Mouse (Mus musculus) midbrain, embryonic 10.5 days (tissue): ENCODE results near the gene Nmrk2. TPM values are rescaled to one million over a fixed set of nuclear protein-coding genes. Genes with fewer than 3 reads are reported as not detected.
A peak's percentile ranks its signal among the peaks of the same experiment; 100 is the strongest.
"Not testable (repeated sequence)": the region's sequence is repeated elsewhere in the genome, so short reads cannot be mapped to it uniquely, and the experiment has no call there.

Experiments used
- DNase-seq: peaks from one replicate; pipeline ENCODE4 v3.0.0-alpha.2; 2017; ENCODE audit warnings: low spot score
- H3K27ac ChIP-seq: fragments of 300-500 bp; sonication (generic); replicated peaks from 2 replicates; pipeline ENCODE4 v1.5.1; 2016; ENCODE audit warnings: mild to moderate bottlenecking
- H3K27me3 ChIP-seq: fragments of 300-500 bp; sonication (generic); 2 replicates; pipeline ENCODE4 v1.6.1; 2016; ENCODE audit warnings: low read depth, mild to moderate bottlenecking; ENCODE audit not compliant: poor library complexity, severe bottlenecking
- H3K36me3 ChIP-seq: fragments of 300-500 bp; sonication (generic); 2 replicates; pipeline ENCODE4 v1.6.1; 2016; ENCODE audit warnings: mild to moderate bottlenecking, moderate library complexity
- H3K4me1 ChIP-seq: fragments of 300-500 bp; sonication (generic); 2 replicates; pipeline ENCODE4 v1.6.1; 2016
- H3K4me3 ChIP-seq: fragments of 300-500 bp; sonication (generic); 2 replicates; pipeline ENCODE4 v1.5.1; 2016; ENCODE audit warnings: mild to moderate bottlenecking, moderate library complexity
- H3K9me3 ChIP-seq: fragments of 300-500 bp; sonication (generic); replicated peaks from 2 replicates; pipeline ENCODE4 v1.6.1; 2016; ENCODE audit warnings: mild to moderate bottlenecking
- WGBS: fragments of 180-500 bp; shearing (Covaris S2); methylation state at CpG from one replicate; pipeline ENCODE4 v1.1.7; 2016; 5-methylcytosine and 5-hydroxymethylcytosine counted together
- polyA plus RNA-seq: library from polyadenylated mRNA; unstranded; fragments of >200 nt; fragmentation: Nextera tagmentation; extraction: Ambion mirVana; gene quantifications from 2 replicates; pipeline ENCODE4 v1.2.1, GENCODE M21; 2016

Nmrk2 gene
- polyA plus RNA-seq, 1 experiment from 2014 or later, result not detected

GRCm38 (mm10) chr10:81178927-81179326 is 22.9 kb downstream of the Nmrk2 start:
- Histone ChIP-seq H3K4me3 (peak overlapping the region; percentile 100; the same call in 1 of the 2 replicates), H3K36me3 (peaks cover 58% of the 10 kb centered on the region), H3K27ac (no peak overlapping the region), H3K9me3 (no peaks in the 10 kb centered on the region), H3K4me1 (peaks cover 73% of the 10 kb centered on the region), H3K27me3 (no peaks in the 10 kb centered on the region)
- no peak for DNase-seq
- WGBS, result 95% methylated on average over 11 of the region's 11 CpGs

- no peaks in the 10 kb centered on the region for H3K27me3 ChIP-seq
- no peaks in the 10 kb centered on the region for H3K9me3 ChIP-seq
- peak overlapping the region; percentile 100 for H3K4me3 ChIP-seq
- WGBS, result 74% methylated on average over 14 of the region's 14 CpGs
- H3K4me1 ChIP-seq, result peaks cover 75% of the 10 kb centered on the region
- H3K27ac ChIP-seq, result peak overlapping the region; percentile 97; the same call in 1 of the 2 replicates
- DNase-seq, result no peak
- peaks cover 56% of the 10 kb centered on the region for H3K36me3 ChIP-seq
Observed at GRCm38 (mm10) chr10:81177958-81178712, 23.7 kb downstream of the Nmrk2 start.

- Histone ChIP-seq H3K27ac (peak overlapping the region; percentile 97), H3K4me3 (peak overlapping the region; percentile 100), H3K4me1 (peaks cover 80% of the 10 kb centered on the region), H3K36me3 (peaks cover 56% of the 10 kb centered on the region), H3K27me3 (no peaks in the 10 kb centered on the region), H3K9me3 (no peaks in the 10 kb centered on the region)
- WGBS, result 16% methylated on average over 16 of the region's 16 CpGs
- DNase-seq, result no peak
Observed at GRCm38 (mm10) chr10:81177491-81177925, 24.3 kb downstream of the Nmrk2 start.

GRCm38 (mm10) chr10:81176466-81177271 is 25.2 kb downstream of the Nmrk2 start, which contains the start of gene Eef2:
Gene Eef2 (plus strand): TSS chr10:81176631.
- peak within 1 kb of the TSS; percentile 100 for H3K4me3 ChIP-seq
- H3K36me3 ChIP-seq, result peaks cover 48% of the 10 kb centered on the region
- H3K27me3 ChIP-seq, result no peaks in the 10 kb centered on the region
- H3K9me3 ChIP-seq, result no peaks in the 10 kb centered on the region
- WGBS, result under 1% methylated on average over 77 of the region's 77 CpGs
- peak; percentile 98 for DNase-seq
- H3K4me1 ChIP-seq, result peaks cover 72% of the 10 kb centered on the region
- H3K27ac ChIP-seq, result peak within 1 kb of the TSS; percentile 97

GRCm38 (mm10) chr10:81175936-81176465 is 25.9 kb downstream of the Nmrk2 start:
- Histone ChIP-seq H3K36me3 (peaks cover 41% of the 10 kb centered on the region), H3K9me3 (no peaks in the 10 kb centered on the region), H3K27me3 (no peaks in the 10 kb centered on the region), H3K4me1 (peaks cover 65% of the 10 kb centered on the region), H3K4me3 (peak overlapping the region; percentile 100), H3K27ac (peak overlapping the region; percentile 97)
- 12% methylated on average over 13 of the region's 13 CpGs for WGBS
- DNase-seq, result no peak

GRCm38 (mm10) chr10:81175345-81175701 is 26.5 kb downstream of the Nmrk2 start:
- DNase-seq, H3K9me3 ChIP-seq, H3K27me3 ChIP-seq: not testable (repeated sequence)
- peaks cover 34% of the 10 kb centered on the region for H3K36me3 ChIP-seq
- H3K27ac ChIP-seq, result peak overlapping the region; percentile 97
- 13% methylated on average over 4 of the region's 4 CpGs for WGBS
- peak overlapping the region; percentile 54 for H3K4me3 ChIP-seq
- peaks cover 62% of the 10 kb centered on the region for H3K4me1 ChIP-seq

GRCm38 (mm10) chr10:81174617-81175344 is 27.1 kb downstream of the Nmrk2 start:
- no peaks in the 10 kb centered on the region for H3K27me3 ChIP-seq
- peak; percentile 93 for DNase-seq
- H3K4me3 ChIP-seq, result peak overlapping the region; percentile 54
- WGBS, result 1% methylated on average over 29 of the region's 29 CpGs
- H3K9me3 ChIP-seq, result no peaks in the 10 kb centered on the region
- peak overlapping the region; percentile 97 for H3K27ac ChIP-seq
- peaks cover 29% of the 10 kb centered on the region for H3K36me3 ChIP-seq
- peaks cover 59% of the 10 kb centered on the region for H3K4me1 ChIP-seq

GRCm38 (mm10) chr10:81173132-81173531 is 28.7 kb downstream of the Nmrk2 start:
- Histone ChIP-seq H3K4me1 (peaks cover 59% of the 10 kb centered on the region), H3K36me3 (peaks cover 13% of the 10 kb centered on the region), H3K27me3 (no peaks in the 10 kb centered on the region), H3K9me3 (no peaks in the 10 kb centered on the region), H3K4me3 (peak overlapping the region; percentile 54), H3K27ac (peak overlapping the region; percentile 97)
- peak; percentile 88 for DNase-seq
- WGBS, result 3% methylated on average over 21 of the region's 21 CpGs

GRCm38 (mm10) chr10:81169411-81169900 is 32.4 kb downstream of the Nmrk2 start:
- H3K4me3 ChIP-seq, result 0 out of 2 replicates have a peak overlapping the region, but pooled peaks have one; percentile 5

GRCm38 (mm10) chr10:81168521-81169244 is 33.2 kb downstream of the Nmrk2 start:
- no peaks in the 10 kb centered on the region for H3K9me3 ChIP-seq
- peak overlapping the region; percentile 92 for H3K27ac ChIP-seq
- H3K36me3 ChIP-seq, result peaks cover 21% of the 10 kb centered on the region
- 5% methylated on average over 29 of the region's 29 CpGs for WGBS
- H3K4me1 ChIP-seq, result peaks cover 50% of the 10 kb centered on the region
- no peaks in the 10 kb centered on the region for H3K27me3 ChIP-seq
- H3K4me3 ChIP-seq, result peak overlapping the region; percentile 98
- DNase-seq, result peak; percentile 73

More at GRCm38 (mm10) chr10:81169411-81169900, 32.4 kb downstream of the Nmrk2 start:
- H3K4me1 ChIP-seq, result peaks cover 58% of the 10 kb centered on the region
- H3K27ac ChIP-seq, H3K9me3 ChIP-seq, DNase-seq, H3K27me3 ChIP-seq: not testable (repeated sequence)
- H3K36me3 ChIP-seq, result peaks cover 13% of the 10 kb centered on the region
- 43% methylated on average over 12 of the region's 14 CpGs for WGBS

GRCm38 (mm10) chr10:81168087-81168431 is 33.8 kb downstream of the Nmrk2 start:
- 8% methylated on average over 5 of the region's 5 CpGs for WGBS
- H3K27ac ChIP-seq, result peak overlapping the region; percentile 92
- peak overlapping the region; percentile 98 for H3K4me3 ChIP-seq
- no peaks in the 10 kb centered on the region for H3K9me3 ChIP-seq
- H3K27me3 ChIP-seq, result no peaks in the 10 kb centered on the region
- peaks cover 27% of the 10 kb centered on the region for H3K36me3 ChIP-seq
- H3K4me1 ChIP-seq, result peaks cover 44% of the 10 kb centered on the region
- no peak for DNase-seq
